Mouse (Mus musculus): ENCODE results near the gene Lrrc2. TPM values are rescaled to one million over a fixed set of nuclear protein-coding genes. Genes with fewer than 3 reads are reported as not detected.

Gene Lrrc2
- polyA plus RNA-seq, 1 experiment from 2014 or later, result 0.15 TPM

GRCm38 (mm10) chr9:110933850-110934437 is 17.4 kb upstream of the Lrrc2 start:
- WGBS, result 85% methylated on average over 12 of the region's 12 CpGs
- H3K4me1 ChIP-seq, result peaks cover 14% of the 10 kb centered on the region
- H3K27ac ChIP-seq (replicated peaks), result no peak overlapping the region

GRCm38 (mm10) chr9:110935941-110936340 is 15.4 kb upstream of the Lrrc2 start:
- Histone ChIP-seq H3K4me1 (peaks cover 14% of the 10 kb centered on the region), H3K9me3 (no peaks in the 10 kb centered on the region), H3K36me3 (replicated peaks) (no peaks in the 10 kb centered on the region), H3K27me3 (replicated peaks; ENCODE audit: low read depth, poor library complexity, severe bottlenecking) (no peaks in the 10 kb centered on the region), H3K27ac (replicated peaks) (no peak overlapping the region), H3K4me3 (no peak overlapping the region)
- DNase-seq (ENCODE audit: low spot score), result no peak
- WGBS, result 86% methylated on average over 7 of the region's 7 CpGs

More at GRCm38 (mm10) chr9:110933850-110934437, 17.4 kb upstream of the Lrrc2 start:
- H3K4me3 ChIP-seq, result no peak overlapping the region
- no peak for DNase-seq (ENCODE audit: low spot score)
- no peaks in the 10 kb centered on the region for H3K36me3 ChIP-seq (replicated peaks)
- H3K27me3 ChIP-seq (replicated peaks; ENCODE audit: low read depth, poor library complexity, severe bottlenecking), result no peaks in the 10 kb centered on the region
- no peaks in the 10 kb centered on the region for H3K9me3 ChIP-seq

- no peak for DNase-seq (ENCODE audit: low spot score)
- Histone ChIP-seq H3K27me3 (replicated peaks; ENCODE audit: low read depth, poor library complexity, severe bottlenecking) (peaks cover 1% of the 10 kb centered on the region; the same call in 1 of the 2 replicates), H3K4me3 (no peak overlapping the region), H3K27ac (replicated peaks) (no peak overlapping the region), H3K36me3 (replicated peaks) (no peaks in the 10 kb centered on the region), H3K4me1 (peaks cover 11% of the 10 kb centered on the region), H3K9me3 (no peaks in the 10 kb centered on the region)
- 69% methylated on average over 12 of the region's 12 CpGs for WGBS
Observed at GRCm38 (mm10) chr9:110937506-110938490, 13.5 kb upstream of the Lrrc2 start.

- Histone ChIP-seq H3K36me3 (replicated peaks) (no peaks in the 10 kb centered on the region), H3K4me1 (peaks cover 18% of the 10 kb centered on the region), H3K9me3 (no peaks in the 10 kb centered on the region), H3K4me3 (no peak overlapping the region), H3K27ac (replicated peaks) (no peak overlapping the region), H3K27me3 (replicated peaks; ENCODE audit: low read depth, poor library complexity, severe bottlenecking) (peaks cover 64% of the 10 kb centered on the region)
- DNase-seq (ENCODE audit: low spot score), result peak; percentile 17
- WGBS, result 34% methylated on average over 13 of the region's 13 CpGs
Observed at GRCm38 (mm10) chr9:110944265-110944664, 7.1 kb upstream of the Lrrc2 start.

- DNase-seq (ENCODE audit: low spot score), result peak; percentile 13
- Histone ChIP-seq H3K9me3 (no peaks in the 10 kb centered on the region), H3K27ac (replicated peaks) (no peak overlapping the region), H3K4me3 (no peak overlapping the region), H3K27me3 (replicated peaks; ENCODE audit: low read depth, poor library complexity, severe bottlenecking) (peaks cover 70% of the 10 kb centered on the region), H3K36me3 (replicated peaks) (no peaks in the 10 kb centered on the region), H3K4me1 (peaks cover 18% of the 10 kb centered on the region)
- 21% methylated on average over 18 of the region's 18 CpGs for WGBS
Observed at GRCm38 (mm10) chr9:110945343-110945742, 6.0 kb upstream of the Lrrc2 start.

GRCm38 (mm10) chr9:110945926-110946325 is 5.4 kb upstream of the Lrrc2 start, which contains the start of gene Tdgf1:
Gene Tdgf1, minus strand, starts transcription at chr9:110946158.
- DNase-seq (ENCODE audit: low spot score), result no peak
- Histone ChIP-seq H3K27me3 (replicated peaks; ENCODE audit: low read depth, poor library complexity, severe bottlenecking) (peaks cover 71% of the 10 kb centered on the region), H3K36me3 (replicated peaks) (no peaks in the 10 kb centered on the region), H3K4me1 (peaks cover 18% of the 10 kb centered on the region), H3K9me3 (no peaks in the 10 kb centered on the region), H3K4me3 (peak within 1 kb of the TSS; percentile 27), H3K27ac (replicated peaks) (no peak within 1 kb of the TSS)
- WGBS, result 7% methylated on average over 11 of the region's 11 CpGs

- H3K9me3 ChIP-seq, result no peaks in the 10 kb centered on the region
- peaks cover 78% of the 10 kb centered on the region for H3K27me3 ChIP-seq (replicated peaks; ENCODE audit: low read depth, poor library complexity, severe bottlenecking)
- no peak overlapping the region for H3K27ac ChIP-seq (replicated peaks)
- peak; percentile 60 for DNase-seq (ENCODE audit: low spot score)
- peaks cover 18% of the 10 kb centered on the region for H3K4me1 ChIP-seq
- 2% methylated on average over 20 of the region's 20 CpGs for WGBS
- H3K4me3 ChIP-seq, result peak overlapping the region; percentile 27
- H3K36me3 ChIP-seq (replicated peaks), result no peaks in the 10 kb centered on the region
Observed at GRCm38 (mm10) chr9:110946548-110947044, 4.7 kb upstream of the Lrrc2 start.

- DNase-seq (ENCODE audit: low spot score), result peak; percentile 21
- Histone ChIP-seq H3K27me3 (replicated peaks; ENCODE audit: low read depth, poor library complexity, severe bottlenecking) (peaks cover 84% of the 10 kb centered on the region), H3K9me3 (no peaks in the 10 kb centered on the region), H3K27ac (replicated peaks) (no peak overlapping the region), H3K36me3 (replicated peaks) (no peaks in the 10 kb centered on the region), H3K4me3 (peak overlapping the region; percentile 27; the same call in 1 of the 2 replicates), H3K4me1 (peaks cover 18% of the 10 kb centered on the region)
- WGBS, result 3% methylated on average over 6 of the region's 6 CpGs
Observed at GRCm38 (mm10) chr9:110947261-110947661, 4.1 kb upstream of the Lrrc2 start.

- WGBS, result 23% methylated on average over 6 of the region's 6 CpGs
- Histone ChIP-seq H3K4me3 (no peak overlapping the region), H3K4me1 (peaks cover 18% of the 10 kb centered on the region), H3K9me3 (no peaks in the 10 kb centered on the region), H3K36me3 (replicated peaks) (no peaks in the 10 kb centered on the region), H3K27me3 (replicated peaks; ENCODE audit: low read depth, poor library complexity, severe bottlenecking) (peaks cover 89% of the 10 kb centered on the region), H3K27ac (replicated peaks) (no peak overlapping the region)
- DNase-seq (ENCODE audit: low spot score), result no peak
Observed at GRCm38 (mm10) chr9:110947900-110948299, 3.4 kb upstream of the Lrrc2 start.

GRCm38 (mm10) chr9:110948813-110949310 is 2.5 kb upstream of the Lrrc2 start:
- Histone ChIP-seq H3K4me3 (no peak overlapping the region), H3K27me3 (replicated peaks; ENCODE audit: low read depth, poor library complexity, severe bottlenecking) (peaks cover 89% of the 10 kb centered on the region), H3K36me3 (replicated peaks) (no peaks in the 10 kb centered on the region), H3K27ac (replicated peaks) (no peak overlapping the region), H3K9me3 (no peaks in the 10 kb centered on the region), H3K4me1 (peaks cover 23% of the 10 kb centered on the region)
- DNase-seq (ENCODE audit: low spot score), result no peak
- WGBS, result 55% methylated on average over 8 of the region's 8 CpGs

GRCm38 (mm10) chr9:110950109-110950508 is 1.2 kb upstream of the Lrrc2 start:
- Histone ChIP-seq H3K36me3 (replicated peaks) (no peaks in the 10 kb centered on the region), H3K27ac (replicated peaks) (no peak overlapping the region), H3K4me3 (no peak overlapping the region), H3K27me3 (replicated peaks; ENCODE audit: low read depth, poor library complexity, severe bottlenecking) (peaks cover 88% of the 10 kb centered on the region), H3K9me3 (no peaks in the 10 kb centered on the region), H3K4me1 (peaks cover 29% of the 10 kb centered on the region)
- no peak for DNase-seq (ENCODE audit: low spot score)
- WGBS, result 94% methylated on average over 3 of the region's 3 CpGs

- Histone ChIP-seq H3K27me3 (replicated peaks; ENCODE audit: low read depth, poor library complexity, severe bottlenecking) (peaks cover 82% of the 10 kb centered on the region), H3K4me3 (no peak overlapping the region), H3K27ac (replicated peaks) (no peak overlapping the region), H3K9me3 (no peaks in the 10 kb centered on the region), H3K36me3 (replicated peaks) (no peaks in the 10 kb centered on the region), H3K4me1 (peaks cover 22% of the 10 kb centered on the region)
- no peak for DNase-seq (ENCODE audit: low spot score)
- 95% methylated on average over 13 of the region's 13 CpGs for WGBS
Observed at GRCm38 (mm10) chr9:110951866-110952265, 521 bp downstream of the Lrrc2 start.
